Mouse (Mus musculus): ENCODE measurements around the gene Ackr4.

Gene Ackr4

DNA sequence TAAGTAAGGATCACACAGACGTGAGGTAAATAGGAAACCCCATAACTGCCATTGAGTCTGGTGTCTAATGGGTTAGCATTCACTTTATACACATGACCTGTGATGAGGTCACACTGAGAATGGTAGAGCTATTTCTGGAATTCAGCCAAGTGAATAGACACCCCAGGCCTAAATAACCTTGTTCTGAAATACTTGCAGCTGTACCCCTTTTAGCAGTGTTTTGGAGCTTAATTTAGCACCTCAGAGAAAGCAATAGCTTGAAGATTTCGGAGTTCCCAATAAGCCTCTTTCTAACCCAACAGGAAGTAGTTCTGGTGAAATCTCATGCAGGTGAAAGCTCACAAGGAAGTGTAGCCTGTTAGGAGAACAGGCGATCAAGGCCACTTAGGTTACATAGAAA is at the start of gene Ackr4:
TSS of gene Ackr4 (minus strand) at position 101 of the 400 bp plus-strand sequence.
- DNase-seq (ENCODE audit: extremely low spot score, low spot score), result no peak

DNA sequence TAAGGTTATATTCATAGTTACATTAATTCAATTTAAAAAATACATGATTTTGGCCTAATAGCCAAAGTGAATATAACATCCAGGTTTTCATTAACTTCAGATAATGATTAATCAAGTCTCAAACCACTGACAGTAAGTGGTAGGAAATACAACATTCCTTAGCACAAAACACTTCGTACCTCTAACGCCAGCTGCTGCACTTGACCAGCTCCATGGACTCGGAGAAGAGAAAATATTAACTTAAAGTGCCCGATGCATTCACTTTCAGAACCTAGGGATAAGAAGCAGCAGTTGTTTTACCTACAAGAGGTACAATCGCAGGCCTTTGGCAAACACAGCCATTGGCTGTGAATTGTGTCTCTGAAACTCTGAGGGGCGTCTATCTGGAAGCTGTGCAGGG is 45.6 kb upstream of the Ackr4 start:
- DNase-seq (ENCODE audit: extremely low spot score, low spot score), result no peak

DNA sequence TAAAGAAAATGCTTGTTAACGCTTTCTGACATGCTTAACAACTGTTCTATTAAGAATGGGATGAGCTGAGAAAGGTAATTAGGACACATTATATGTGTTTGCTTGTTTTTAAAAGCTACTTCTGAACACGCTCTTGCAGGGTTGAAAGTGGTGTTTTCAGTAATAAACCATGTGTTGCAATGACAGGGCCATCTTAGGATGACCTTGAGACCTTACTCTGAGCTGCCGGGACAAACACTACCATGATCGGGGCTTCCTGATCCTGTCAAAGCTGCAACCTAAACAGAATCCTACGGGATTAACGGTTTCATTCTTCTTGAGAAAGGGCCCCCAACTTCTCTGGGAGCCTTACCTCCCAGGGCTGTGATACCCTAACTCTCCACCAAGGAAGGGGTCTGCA is 44.9 kb upstream of the Ackr4 start:
- DNase-seq (ENCODE audit: extremely low spot score, low spot score), result no peak

DNA sequence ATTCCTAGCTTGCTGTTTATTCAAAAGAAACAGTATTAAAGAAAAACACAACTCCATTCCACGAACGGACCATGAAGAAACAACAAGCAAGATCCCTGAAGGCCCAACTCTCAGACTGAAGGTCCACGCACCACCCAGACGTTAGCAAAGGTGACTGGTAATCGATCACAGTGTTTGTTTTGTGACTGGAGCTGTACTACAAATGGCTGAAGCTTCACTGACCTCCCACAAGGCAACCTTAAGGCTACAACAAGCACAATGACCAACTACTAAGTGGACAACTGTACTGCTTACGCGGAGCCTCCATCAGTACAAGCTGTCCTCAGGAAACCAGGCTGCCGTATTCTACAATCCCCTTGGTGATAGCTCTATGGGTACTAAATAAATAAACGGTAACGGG is 43.3 kb upstream of the Ackr4 start:
- DNase-seq (ENCODE audit: extremely low spot score, low spot score), result no peak

DNA sequence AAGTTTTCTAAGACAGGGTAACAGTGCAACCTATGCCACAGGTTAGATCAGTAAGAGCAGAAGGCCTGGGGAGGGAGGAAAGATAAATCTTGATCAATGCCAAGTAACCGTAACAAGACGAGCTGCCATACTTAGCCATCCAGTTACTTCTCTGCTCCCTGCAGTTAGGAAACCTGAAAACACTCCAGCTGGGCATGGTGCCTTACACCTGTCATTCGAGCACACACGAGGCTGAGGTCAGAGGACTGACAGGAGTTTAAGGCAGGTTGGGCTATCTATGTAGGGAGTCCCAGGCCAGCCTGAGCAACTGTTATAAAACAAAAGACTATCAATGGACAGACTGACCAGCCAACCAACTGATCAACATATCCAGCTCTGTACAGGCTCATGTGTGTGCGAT is 39.2 kb upstream of the Ackr4 start:
- DNase-seq (ENCODE audit: extremely low spot score, low spot score), result no peak

DNA sequence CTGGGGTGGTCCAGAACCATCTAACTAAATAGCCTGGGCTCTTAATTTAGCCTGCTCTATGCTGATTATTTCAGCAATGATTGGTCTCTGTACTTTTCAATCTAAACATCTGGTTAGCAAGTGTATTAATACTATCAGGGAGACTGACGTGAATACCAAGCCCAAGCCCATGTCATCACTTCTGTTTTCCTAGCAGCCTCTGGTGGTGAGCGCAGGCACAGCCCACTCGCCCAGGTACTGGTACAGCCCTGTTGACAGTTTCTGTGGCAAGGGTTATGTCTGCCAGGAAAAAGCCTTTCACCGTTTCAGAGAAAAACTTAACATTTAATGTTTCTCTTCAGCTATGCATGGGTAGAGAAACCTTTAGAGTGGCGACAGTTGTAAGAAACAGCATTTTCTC is 37.5 kb upstream of the Ackr4 start:
- no peak for DNase-seq (ENCODE audit: extremely low spot score, low spot score)

DNA sequence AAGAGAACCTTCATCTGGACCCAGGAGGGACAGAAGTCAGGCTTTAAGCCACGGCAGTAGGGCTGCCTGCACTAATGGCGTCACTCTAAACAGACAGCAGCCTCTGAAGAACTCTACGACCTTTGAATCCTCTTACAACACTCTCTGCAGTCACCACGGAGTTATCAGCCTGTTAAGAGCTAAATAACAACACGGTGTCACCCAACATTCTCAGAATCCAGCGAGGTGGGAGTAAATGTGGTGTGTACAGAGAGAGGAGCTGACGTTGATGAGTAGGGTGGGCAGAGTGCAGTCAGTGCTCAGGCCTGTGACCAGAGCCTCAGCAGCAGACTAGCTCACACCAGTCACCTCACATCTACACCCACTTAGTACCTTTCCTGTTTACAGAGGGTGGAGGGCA is 34.4 kb upstream of the Ackr4 start:
- DNase-seq (ENCODE audit: extremely low spot score, low spot score), result no peak

DNA sequence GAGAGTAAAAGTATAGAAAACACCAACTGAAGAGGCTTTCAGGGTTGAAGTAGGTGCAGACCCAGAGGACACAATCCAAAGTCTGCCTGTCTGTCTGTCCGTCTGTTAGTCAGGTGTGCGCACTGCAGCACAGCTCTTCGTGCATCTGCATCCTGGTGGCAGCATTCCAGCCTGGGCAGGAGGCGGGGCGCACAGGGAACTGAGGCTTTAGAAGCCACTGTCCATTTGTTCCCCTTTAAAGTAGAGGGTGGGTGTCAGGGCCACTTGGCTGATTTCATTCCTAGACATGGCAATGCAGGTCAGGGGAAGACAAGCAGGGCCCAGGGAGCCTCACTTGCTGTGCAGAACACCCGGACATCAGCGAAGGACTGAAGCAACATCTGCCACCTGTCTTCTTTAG is 30.6 kb upstream of the Ackr4 start:
- no peak for DNase-seq (ENCODE audit: extremely low spot score, low spot score)

DNA sequence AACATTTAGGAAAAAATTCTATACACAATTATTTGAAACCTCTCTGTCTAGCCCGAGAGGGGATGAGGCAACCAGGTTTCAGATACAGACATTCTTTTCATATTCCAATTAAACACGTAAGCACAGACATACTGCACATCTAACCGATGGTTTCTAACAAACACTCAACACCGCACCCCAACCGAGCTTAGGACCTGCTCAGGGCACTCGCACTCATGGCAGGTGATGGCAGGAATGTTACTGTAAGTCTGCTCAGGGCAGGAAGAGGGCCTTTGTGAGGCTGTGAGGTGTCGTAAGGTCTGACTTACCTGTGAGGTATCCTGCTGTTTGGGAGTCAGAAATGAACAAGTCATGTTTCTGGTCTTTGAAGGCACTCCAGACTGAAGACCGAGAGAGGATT is 29.8 kb upstream of the Ackr4 start:
- DNase-seq (ENCODE audit: extremely low spot score, low spot score), result no peak

DNA sequence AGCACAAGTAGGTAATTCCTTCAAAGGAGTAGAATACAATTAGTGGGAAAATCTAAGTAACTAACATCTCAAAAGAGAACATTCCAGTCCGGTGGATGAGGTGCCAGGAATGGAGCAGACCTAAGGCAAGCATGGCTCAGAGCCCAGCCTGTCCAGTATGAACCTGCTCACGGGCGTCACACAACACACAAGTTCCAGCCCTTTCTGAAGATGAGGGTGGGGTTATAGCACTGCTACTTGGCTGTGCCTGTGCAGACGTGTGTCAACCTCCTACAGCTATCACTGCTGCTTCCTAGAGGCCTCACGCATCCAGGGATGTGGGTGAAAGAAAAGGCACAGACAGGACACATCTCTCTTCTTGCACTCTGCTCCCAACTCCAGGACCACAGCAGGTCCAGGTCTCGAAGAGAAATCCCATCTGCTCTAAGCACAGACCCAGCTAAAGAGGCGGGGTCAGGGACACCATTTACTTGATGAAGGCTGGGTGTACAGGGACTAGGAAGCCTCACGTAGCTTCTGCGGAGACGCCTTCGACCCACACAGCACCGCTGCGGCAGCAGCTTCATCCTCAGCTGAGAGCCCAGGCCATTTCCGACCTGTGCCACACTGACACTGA is 28.5 kb upstream of the Ackr4 start:
- no peak for DNase-seq (ENCODE audit: extremely low spot score, low spot score)

DNA sequence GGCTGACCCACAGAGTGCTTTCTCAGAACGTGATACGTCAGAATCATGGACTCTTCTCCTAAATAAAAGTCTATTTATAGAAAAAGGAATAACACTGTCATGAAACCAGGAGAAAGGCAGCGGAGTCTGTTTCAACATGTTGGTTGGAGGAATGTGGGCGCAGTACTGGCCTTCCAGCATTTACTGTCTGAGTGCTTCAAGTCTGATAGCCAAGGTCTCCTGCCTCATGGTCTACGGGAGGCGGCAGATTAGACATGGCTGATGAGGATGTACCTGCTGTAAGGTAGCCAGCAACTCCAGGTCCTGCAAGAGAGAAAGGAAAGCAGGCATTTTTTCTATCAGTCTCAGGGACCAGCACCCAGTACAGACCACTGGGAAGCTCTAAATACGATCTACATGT is 25.4 kb upstream of the Ackr4 start:
- DNase-seq (ENCODE audit: extremely low spot score, low spot score), result no peak

DNA sequence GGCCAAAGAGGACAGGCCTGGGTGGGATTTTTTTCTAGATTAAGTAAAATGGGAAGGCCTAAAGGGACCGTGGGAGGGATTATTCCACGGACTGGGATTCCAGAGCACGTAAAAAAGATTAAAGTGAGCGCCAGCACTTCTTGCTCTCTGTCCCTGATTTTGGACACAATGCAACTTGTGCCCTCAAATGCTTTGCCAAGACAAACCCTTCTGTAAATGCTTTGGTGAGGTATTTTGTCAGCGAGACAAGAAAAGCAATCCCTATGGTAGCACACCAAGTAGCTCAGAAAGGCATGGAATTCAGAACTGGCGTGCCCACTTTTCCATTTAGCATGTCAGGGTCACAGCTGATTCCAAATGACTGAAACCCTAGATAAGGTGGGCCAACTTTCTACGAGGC is 22.2 kb upstream of the Ackr4 start:
- DNase-seq (ENCODE audit: extremely low spot score, low spot score), result no peak

DNA sequence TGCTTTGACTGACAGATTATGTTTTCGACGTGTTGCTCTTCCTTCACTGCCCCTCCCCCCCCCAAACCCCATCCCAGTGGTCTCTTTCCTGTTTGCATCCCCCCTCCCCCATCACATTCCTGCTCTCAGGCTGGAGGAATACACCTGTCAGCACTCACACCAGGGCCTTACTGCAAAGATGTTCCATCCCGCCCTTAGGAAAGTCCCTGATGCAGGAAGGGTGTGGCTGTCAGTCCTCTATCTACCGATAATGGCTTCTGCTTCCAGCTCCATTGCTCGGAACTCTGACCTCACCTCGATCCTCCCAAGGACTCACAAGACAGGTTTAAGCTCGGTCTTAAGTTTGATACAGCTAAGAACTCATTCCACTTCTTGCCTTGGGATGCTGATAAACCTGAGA is 19.9 kb upstream of the Ackr4 start:
- DNase-seq (ENCODE audit: extremely low spot score, low spot score), result no peak

DNA sequence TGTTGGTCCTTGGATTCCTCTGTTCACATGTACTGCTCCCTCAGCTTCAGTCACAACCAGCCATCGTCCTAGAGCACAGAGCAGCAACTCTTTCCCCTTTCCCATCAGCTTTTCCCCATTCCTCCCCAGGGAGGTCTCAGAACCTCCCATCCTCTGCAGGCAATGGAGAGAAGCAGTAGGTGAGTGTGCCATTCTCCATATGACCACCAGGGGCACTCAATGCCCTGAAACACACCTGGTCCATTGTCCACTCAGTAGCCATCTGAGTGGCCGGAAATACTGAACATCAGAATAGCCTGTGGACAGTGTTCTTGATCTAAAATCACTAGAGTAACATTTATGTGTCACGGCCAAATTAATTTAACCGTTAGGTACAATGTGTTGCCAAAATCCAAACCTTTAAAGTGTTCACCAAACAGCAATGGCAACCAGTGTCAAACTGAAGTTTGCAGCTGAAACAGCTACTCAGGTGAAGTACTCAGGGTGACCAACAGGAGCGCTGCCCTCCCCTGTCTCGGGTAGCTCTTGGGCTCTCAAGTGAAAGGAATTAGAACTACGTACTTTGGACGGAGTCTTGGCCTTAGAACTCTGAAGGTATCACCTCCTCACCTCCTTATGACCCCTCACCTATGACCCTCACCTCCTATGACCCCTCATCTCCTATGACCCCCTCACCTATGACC is 17.7 kb upstream of the Ackr4 start:
- DNase-seq (ENCODE audit: extremely low spot score, low spot score), result no peak

DNA sequence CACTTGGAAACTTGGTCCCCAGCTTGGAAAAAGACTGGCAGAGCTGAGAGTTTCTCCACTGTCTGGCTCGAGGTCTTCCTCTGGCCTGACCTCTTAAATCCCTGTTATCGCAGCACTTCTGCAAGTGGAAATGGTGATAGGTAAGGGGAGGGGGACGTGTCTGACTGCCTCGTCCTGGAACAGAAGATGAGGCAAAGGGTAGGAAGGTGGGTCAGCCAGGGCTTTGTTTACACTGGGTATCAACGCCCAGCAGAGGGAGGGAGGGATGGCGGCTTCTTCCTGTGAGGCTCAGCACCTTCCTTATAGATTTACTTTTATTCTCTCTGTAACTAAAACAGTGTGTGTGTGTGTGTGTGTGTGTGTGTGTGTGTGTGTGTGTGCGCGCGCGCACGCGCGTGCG is 16.1 kb upstream of the Ackr4 start:
- no peak for DNase-seq (ENCODE audit: extremely low spot score, low spot score)

DNA sequence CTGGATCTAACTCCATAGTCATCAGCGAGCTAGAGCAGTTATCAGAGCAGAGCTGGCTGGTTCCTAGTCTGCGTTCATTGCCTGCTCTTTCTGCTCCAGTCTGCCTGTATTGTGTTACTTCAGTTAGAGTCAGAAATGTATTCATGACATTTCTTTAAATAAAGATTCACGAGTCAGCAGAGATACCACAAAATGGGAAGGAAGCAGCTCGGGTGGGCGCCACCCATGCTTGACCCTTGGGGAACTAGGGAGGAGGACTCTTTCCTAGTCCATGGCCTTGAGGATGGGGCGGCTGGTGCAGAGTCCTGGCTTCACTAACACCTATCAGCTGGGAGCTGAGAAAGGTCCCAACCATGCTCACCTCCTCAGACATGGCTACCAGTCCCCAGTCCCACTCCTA is 13.6 kb upstream of the Ackr4 start:
- no peak for DNase-seq (ENCODE audit: extremely low spot score, low spot score)

DNA sequence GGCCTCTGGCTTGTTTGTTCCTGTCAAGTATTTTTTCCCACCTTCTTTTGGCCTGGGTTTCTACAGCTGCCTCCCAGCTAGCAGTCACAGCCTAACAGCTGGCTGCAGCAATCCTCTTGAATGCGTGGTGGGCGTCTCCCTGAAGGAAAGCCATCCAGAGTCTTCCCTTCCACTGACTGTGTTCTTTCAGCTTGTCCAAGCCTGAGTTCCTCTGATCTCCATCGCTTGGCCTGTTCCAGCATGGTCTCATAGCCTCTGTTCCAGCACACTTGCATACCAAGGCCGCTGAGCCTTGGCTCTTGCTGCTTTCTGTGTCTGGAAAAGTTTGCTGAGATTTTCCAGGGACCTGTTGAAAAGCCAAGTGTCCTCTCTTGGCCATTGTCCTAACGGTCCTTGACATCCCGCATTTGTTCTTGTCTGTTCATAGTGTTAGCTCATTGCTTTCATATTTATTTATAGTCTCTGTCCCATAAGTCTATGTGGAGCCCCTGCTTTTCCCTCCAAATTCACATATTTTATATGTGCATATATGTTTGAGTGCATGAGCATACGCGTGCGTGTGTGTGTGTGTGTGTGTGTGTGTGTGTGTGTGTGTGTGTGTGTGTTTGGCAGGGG is 3.5 kb upstream of the Ackr4 start:
- no peak for DNase-seq (ENCODE audit: extremely low spot score, low spot score)

DNA sequence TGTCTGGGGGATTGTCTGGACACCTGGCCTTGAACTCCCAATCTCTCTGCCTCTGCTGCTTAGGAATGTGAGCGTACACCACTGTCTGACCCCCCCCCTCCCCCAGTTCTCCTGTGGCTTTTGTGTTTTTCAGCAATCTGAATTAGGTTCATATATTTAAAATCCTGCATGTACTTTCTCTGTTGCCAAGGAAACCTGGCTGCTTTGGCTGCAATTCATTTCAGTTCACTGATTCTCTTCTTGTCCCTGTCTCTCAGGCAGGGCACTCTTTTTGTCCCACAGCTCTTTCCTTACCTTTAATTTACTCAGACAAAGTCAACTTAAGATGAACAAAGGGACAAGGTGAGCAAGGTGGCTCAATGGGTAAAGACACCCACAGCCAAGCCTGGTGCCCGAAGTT is 1.4 kb upstream of the Ackr4 start:
- DNase-seq (ENCODE audit: extremely low spot score, low spot score), result no peak

DNA sequence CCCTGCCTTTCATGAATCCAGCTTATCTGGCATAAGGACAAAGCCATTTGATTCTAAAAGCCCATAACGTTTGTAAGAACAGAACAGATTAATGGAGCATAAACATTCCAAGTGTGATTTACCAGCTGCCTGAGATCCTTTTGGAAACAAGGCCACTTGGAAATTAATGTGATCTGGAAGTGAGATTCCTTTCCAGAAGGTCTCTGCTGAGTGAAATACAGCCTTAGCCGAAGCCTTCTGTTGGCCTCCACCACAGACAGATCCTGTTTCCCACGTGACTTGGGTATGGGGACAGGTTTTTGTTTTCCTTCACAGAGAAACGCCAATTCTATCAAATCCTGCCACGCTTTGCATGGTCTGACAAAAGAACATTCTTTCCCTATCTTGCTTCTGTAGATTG is 3.1 kb downstream of the Ackr4 start:
- no peak for DNase-seq (ENCODE audit: extremely low spot score, low spot score)

DNA sequence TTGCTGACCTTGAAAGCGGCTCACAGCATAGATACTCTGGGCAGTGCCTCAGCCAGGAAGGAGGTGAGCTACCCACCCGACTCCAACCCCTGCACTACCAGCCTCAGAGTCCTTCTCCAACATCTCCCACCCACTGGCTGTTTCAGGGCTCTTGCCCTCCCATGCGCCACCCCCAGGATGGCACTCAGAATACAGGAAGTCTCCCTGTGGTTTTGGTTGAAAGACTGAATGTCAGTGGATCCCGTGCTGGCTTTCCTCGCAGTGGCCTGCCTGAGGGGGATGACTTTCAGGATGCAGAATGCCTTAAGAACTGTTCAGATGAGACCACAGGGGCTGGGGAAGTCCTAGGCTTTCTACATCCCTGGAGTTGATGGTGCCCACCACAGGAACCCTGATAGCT is 3.6 kb downstream of the Ackr4 start:
- DNase-seq (ENCODE audit: extremely low spot score, low spot score), result no peak

DNA sequence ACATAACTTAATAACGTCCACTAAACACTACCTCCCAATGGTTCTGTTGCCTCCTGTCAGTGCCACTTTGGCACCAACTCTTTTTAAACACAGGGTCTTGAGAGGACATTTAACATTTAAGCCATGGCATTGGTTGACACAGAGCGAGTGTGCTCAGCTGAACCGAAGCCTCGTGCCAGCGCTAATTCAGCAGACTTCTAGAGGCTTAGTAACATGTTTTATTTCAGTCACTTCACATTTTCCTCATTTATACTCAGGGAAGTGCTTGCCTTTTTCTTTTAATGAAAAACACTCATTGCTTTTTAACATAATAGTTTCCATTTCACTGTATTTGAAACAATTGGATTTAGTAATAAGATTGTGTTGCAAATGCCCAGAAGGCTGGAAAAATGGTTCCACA is 17.6 kb downstream of the Ackr4 start:
- DNase-seq (ENCODE audit: extremely low spot score, low spot score), result no peak

DNA sequence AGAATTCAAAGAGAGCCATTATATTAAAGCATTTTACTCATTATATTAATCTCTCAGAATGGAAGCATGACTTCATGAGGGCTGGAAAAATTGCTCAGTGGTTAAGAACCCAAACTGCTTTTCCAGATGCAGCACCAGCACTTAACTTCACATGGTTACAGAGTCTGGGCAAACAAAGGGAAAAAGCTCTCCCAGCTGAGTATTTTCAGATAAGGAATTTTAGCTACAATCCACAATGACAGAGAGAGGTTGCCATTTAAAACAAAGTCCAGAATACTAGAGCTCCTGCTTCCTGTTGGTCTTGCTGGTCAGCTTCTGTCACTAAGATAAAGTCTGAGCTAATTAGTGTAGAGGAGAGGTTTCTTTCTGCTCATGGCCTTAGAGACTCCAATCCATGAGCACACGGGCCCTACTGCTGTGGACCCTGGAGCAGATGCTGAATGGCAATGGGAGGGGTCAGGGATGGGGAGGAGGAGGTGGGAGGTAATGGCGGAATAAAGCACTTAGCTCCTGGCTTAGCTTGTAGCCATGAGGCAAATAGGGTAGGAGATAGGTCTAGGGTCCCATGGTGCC is 18.1 kb downstream of the Ackr4 start:
- DNase-seq (ENCODE audit: extremely low spot score, low spot score), result no peak

DNA sequence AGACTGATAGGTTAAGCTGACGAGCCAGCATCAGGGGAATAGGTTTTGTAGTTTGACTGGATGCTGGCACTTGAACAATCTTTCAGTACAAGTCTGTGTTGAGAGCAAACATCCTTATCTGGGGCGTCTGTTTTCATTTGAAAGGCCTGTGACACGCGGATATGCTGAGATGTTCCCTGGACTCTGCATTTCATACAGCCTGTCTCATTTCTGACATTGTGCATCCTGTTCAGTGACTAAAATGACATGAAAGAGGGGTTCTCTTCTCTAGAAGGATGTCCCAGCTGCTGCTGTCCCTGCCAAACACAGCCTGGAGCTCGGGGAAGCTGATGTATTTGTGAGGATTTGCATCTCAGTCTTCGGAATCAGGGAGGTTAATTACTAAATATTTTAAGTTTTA is 19.3 kb downstream of the Ackr4 start:
- DNase-seq (ENCODE audit: extremely low spot score, low spot score), result no peak

Data from neural tube, embryonic 10.5 days (tissue).